Mouse (Mus musculus) G1E (cell line): ENCODE data around the gene Rpl31. TPM values are rescaled to one million over a fixed set of nuclear protein-coding genes. Genes with fewer than 3 reads are reported as not detected.
A peak's percentile ranks its signal among the peaks of the same experiment; 100 is the strongest.

Experiments
- ATAC-seq: 2 replicates; pipeline ENCODE4 v1.8.0; 2016; ENCODE audit warnings: mild to moderate bottlenecking; ENCODE audit not compliant: insufficient number of reproducible peaks, poor library complexity, low FRiP score, severe bottlenecking; ENCODE audit errors: extremely low read depth
- DNase-seq: peaks from one replicate; pipeline ENCODE4 v3.0.0; 2012; ENCODE audit warnings: low spot score
- H3K27me3 ChIP-seq: 2 replicates; pipeline ENCODE4 v1.6.1; 2012; ENCODE audit warnings: mild to moderate bottlenecking, low read length, inconsistent platforms; ENCODE audit not compliant: insufficient read depth
- H3K36me3 ChIP-seq: replicated peaks from 2 replicates; pipeline ENCODE3; 2012; ENCODE audit warnings: mild to moderate bottlenecking, inconsistent platforms
- H3K4me1 ChIP-seq: 2 replicates; pipeline ENCODE4 v1.6.1; 2012; ENCODE audit warnings: low read depth, low read length, inconsistent platforms, mixed read lengths; ENCODE audit not compliant: insufficient read depth
- H3K4me3 ChIP-seq: 2 replicates; pipeline ENCODE4 v1.5.1; 2012; ENCODE audit warnings: low read depth, mild to moderate bottlenecking, inconsistent platforms, low read length, moderate library complexity, mixed read lengths
- H3K9me3 ChIP-seq: replicated peaks from 2 replicates; pipeline ENCODE4 v1.6.1; 2012; ENCODE audit warnings: inconsistent platforms
- CTCF ChIP-seq: IDR thresholded peaks from 2 replicates; pipeline ENCODE4 v1.5.1; 2012; ENCODE audit warnings: low read depth, low read length, inconsistent platforms, mixed read lengths
- GATA1 ChIP-seq: IDR thresholded peaks from 2 replicates; pipeline ENCODE4 v1.6.1; 2012; ENCODE audit warnings: borderline replicate concordance, low read length, inconsistent platforms, mixed read lengths
- GATA2 ChIP-seq: IDR thresholded peaks from 2 replicates; pipeline ENCODE4 v1.6.1; 2012; ENCODE audit warnings: low read depth, low read length, inconsistent platforms, borderline replicate concordance
- POLR2AphosphoS5 ChIP-seq: IDR thresholded peaks from 2 replicates; pipeline ENCODE4 v1.6.1; 2012; ENCODE audit warnings: low read depth, low read length, inconsistent platforms; ENCODE audit not compliant: insufficient replicate concordance
- TAL1 ChIP-seq: conservative IDR thresholded peaks from 2 replicates; pipeline ENCODE4 v1.6.1; 2012; ENCODE audit warnings: low read depth, low read length, inconsistent platforms, mixed read lengths
- polyA plus RNA-seq: library from polyadenylated mRNA; stranded (reverse); fragments of >175 nt; gene quantifications from 2 replicates; pipeline ENCODE4 v1.2.3, GENCODE M21; 2012
- total RNA-seq, 2 experiments: library from RNA; stranded (forward) in 1 of 2; stranded (reverse) in 1 of 2; fragments of 200-1000 nt in 1 of 2; fragments of >200 nt in 1 of 2; fragmentation: Nextera tagmentation in 1 of 2; gene quantifications; 2 replicates each; pipeline ENCODE4 v1.2.3; 2014 to 2017

Gene Rpl31
- total and polyA plus RNA-seq, 3 experiments, result 479 to 2,463 (median 739) TPM

GRCm38 (mm10) chr1:39340156-39340555 lies 27.5 kb upstream of the Rpl31 start:
- DNase-seq (no peak), ATAC-seq (no peak)
- TF ChIP-seq GATA1 (no peak), TAL1 (no peak), GATA2 (no peak), CTCF (no peak), POLR2AphosphoS5 (no peak)
- H3K36me3 ChIP-seq, result no peaks in the 10 kb centered on the region
- no peaks in the 10 kb centered on the region for H3K9me3 ChIP-seq
- peaks cover 33% of the 10 kb centered on the region for H3K27me3 ChIP-seq
- H3K4me1 ChIP-seq, result no peaks in the 10 kb centered on the region
- H3K4me3 ChIP-seq, result no peak overlapping the region

- Histone ChIP-seq H3K36me3 (no peaks in the 10 kb centered on the region), H3K4me1 (no peaks in the 10 kb centered on the region), H3K27me3 (peaks cover 35% of the 10 kb centered on the region), H3K4me3 (no peak overlapping the region), H3K9me3 (no peaks in the 10 kb centered on the region)
- peak; percentile 23; the same call in 1 of the 2 replicates for TF ChIP-seq CTCF
- TF ChIP-seq GATA2, result no peak
- TF ChIP-seq TAL1, result no peak
- ATAC-seq (no peak), DNase-seq (peak; percentile 31)
These were observed 27.0 kb upstream of the Rpl31 start for GRCm38 (mm10) chr1:39340647-39341046.

DNA sequence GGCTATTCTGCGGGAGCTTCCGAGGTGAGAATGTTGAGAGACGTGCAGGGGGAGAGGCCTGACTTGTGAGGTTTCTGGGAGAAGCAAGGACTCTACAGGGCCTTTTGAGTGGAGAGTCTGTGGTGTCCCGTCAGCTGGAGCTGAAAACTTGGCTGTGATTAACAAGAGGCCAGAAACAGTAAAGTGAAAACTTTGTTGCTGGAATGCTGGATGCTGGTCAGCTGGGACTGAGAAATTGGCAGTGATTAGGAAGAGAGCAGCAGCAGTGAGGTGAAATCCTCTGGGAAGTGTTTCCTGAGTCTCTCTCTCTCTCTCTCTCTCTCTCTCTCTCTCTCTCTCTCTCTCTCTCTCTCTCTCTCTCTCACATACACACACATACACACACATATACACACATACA lies 25.8 kb upstream of the Rpl31 start:
- ATAC-seq, result no peak
- Histone ChIP-seq H3K36me3 (no peaks in the 10 kb centered on the region), H3K4me1 (no peaks in the 10 kb centered on the region), H3K4me3 (no peak overlapping the region), H3K27me3 (peaks cover 35% of the 10 kb centered on the region), H3K9me3 (no peaks in the 10 kb centered on the region)
- no peak for DNase-seq
- TF ChIP-seq POLR2AphosphoS5 (no peak), TAL1 (no peak), CTCF (no peak), GATA2 (no peak), GATA1 (no peak)

- no peak overlapping the region for H3K4me3 ChIP-seq
- ATAC-seq (no peak), DNase-seq (no peak)
- no peaks in the 10 kb centered on the region for H3K36me3 ChIP-seq
- TF ChIP-seq GATA1 (no peak), POLR2AphosphoS5 (no peak), GATA2 (no peak), TAL1 (no peak), CTCF (no peak)
- H3K9me3 ChIP-seq, result no peaks in the 10 kb centered on the region
- H3K27me3 ChIP-seq, result peaks cover 40% of the 10 kb centered on the region
- no peaks in the 10 kb centered on the region for H3K4me1 ChIP-seq
These were observed 24.4 kb upstream of the Rpl31 start for GRCm38 (mm10) chr1:39343242-39343641.

GRCm38 (mm10) chr1:39344981-39345600 lies 22.6 kb upstream of the Rpl31 start:
- Histone ChIP-seq H3K4me1 (no peaks in the 10 kb centered on the region), H3K9me3 (no peaks in the 10 kb centered on the region), H3K4me3 (no peak overlapping the region), H3K27me3 (peaks cover 29% of the 10 kb centered on the region), H3K36me3 (no peaks in the 10 kb centered on the region)
- no peak for DNase-seq
- TF ChIP-seq GATA1, result no peak
- TF ChIP-seq CTCF, result no peak
- no peak for TF ChIP-seq GATA2
- TF ChIP-seq TAL1, result no peak
- no peak for TF ChIP-seq POLR2AphosphoS5
- no peak for ATAC-seq

GRCm38 (mm10) chr1:39349001-39349400 lies 18.6 kb upstream of the Rpl31 start:
- no peak for ATAC-seq
- Histone ChIP-seq H3K4me3 (no peak overlapping the region), H3K9me3 (no peaks in the 10 kb centered on the region), H3K36me3 (no peaks in the 10 kb centered on the region), H3K27me3 (peaks cover 24% of the 10 kb centered on the region), H3K4me1 (no peaks in the 10 kb centered on the region)
- no peak for DNase-seq
- TF ChIP-seq GATA2 (no peak), GATA1 (no peak), POLR2AphosphoS5 (no peak), CTCF (no peak), TAL1 (no peak)

DNA sequence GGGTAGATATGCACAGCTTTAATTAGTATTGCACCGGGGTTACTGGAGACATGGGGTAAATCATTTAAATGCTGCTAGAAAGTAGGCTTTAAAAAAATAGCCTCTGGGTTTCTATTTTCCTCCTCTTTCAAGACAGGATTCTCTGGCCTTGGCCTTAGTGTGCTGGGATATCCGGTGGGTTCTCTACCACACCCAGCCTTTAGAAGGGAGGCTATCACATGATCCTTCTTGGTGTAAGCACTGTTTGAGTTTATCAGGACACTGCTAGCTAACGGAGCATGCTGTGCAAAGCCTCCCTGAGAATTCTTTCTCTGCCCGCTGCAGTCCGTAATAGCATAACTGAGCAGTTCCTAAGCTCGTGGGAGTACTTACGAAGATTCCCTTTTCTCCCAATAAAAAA lies 18.2 kb upstream of the Rpl31 start:
- Histone ChIP-seq H3K4me3 (no peak overlapping the region), H3K4me1 (no peaks in the 10 kb centered on the region), H3K9me3 (no peaks in the 10 kb centered on the region), H3K36me3 (no peaks in the 10 kb centered on the region), H3K27me3 (peaks cover 24% of the 10 kb centered on the region)
- TF ChIP-seq CTCF, result no peak
- no peak for TF ChIP-seq POLR2AphosphoS5
- no peak for TF ChIP-seq TAL1
- no peak for TF ChIP-seq GATA2
- TF ChIP-seq GATA1, result no peak
- ATAC-seq (no peak), DNase-seq (no peak)
